Mouse (Mus musculus) C2C12 (cell line): ENCODE data around the gene Stat1. TPM values are rescaled to one million over a fixed set of nuclear protein-coding genes. Genes with fewer than 3 reads are reported as not detected.

Source experiments
- H3K27me3 ChIP-seq: one replicate; pipeline ENCODE4 v1.6.1; 2011; ENCODE audit not compliant: control insufficient read depth, insufficient read depth, insufficient read length
- H3K36me3 ChIP-seq: one replicate; pipeline ENCODE4 v1.6.1; 2011; ENCODE audit not compliant: control insufficient read depth, insufficient read depth
- H3K4me3 ChIP-seq: one replicate; pipeline ENCODE4 v1.5.1; 2011; ENCODE audit warnings: mild to moderate bottlenecking, control low read depth; ENCODE audit not compliant: poor library complexity, insufficient read depth, severe bottlenecking
- H3K79me2 ChIP-seq: one replicate; pipeline ENCODE4 v1.6.1; 2011; ENCODE audit not compliant: control insufficient read depth, insufficient read depth
- H3K79me3 ChIP-seq: one replicate; pipeline ENCODE4 v1.6.1; 2011; ENCODE audit warnings: low read depth, control low read depth
- H3ac ChIP-seq: one replicate; pipeline ENCODE3; 2011; ENCODE audit warnings: low read depth; ENCODE audit not compliant: control insufficient read depth, insufficient read length
- CEBPB ChIP-seq: IDR thresholded peaks from one replicate; pipeline ENCODE4 v1.6.1; 2011; ENCODE audit warnings: low read depth, mild to moderate bottlenecking, control low read depth, moderate library complexity
- CTCF ChIP-seq: IDR thresholded peaks from one replicate; pipeline ENCODE4 v1.5.1; 2011; ENCODE audit not compliant: control insufficient read depth, insufficient read depth, insufficient read length
- FOSL1 ChIP-seq: IDR thresholded peaks from one replicate; pipeline ENCODE4 v1.8.0; 2011; ENCODE audit warnings: mild to moderate bottlenecking, low read length; ENCODE audit not compliant: poor library complexity, insufficient read depth, severe bottlenecking
- MAX ChIP-seq: IDR thresholded peaks from one replicate; pipeline ENCODE4 v1.6.1; 2011; ENCODE audit warnings: mild to moderate bottlenecking, control low read depth
- MYOD1 ChIP-seq: IDR thresholded peaks from one replicate; pipeline ENCODE4 v1.6.1; 2011; ENCODE audit warnings: low read depth; ENCODE audit not compliant: control insufficient read depth, insufficient read length
- MYOG ChIP-seq: IDR thresholded peaks from one replicate; pipeline ENCODE4 v1.6.1; 2011; ENCODE audit not compliant: control insufficient read depth, insufficient read length; ENCODE audit errors: extremely low read depth
- USF1 ChIP-seq: IDR thresholded peaks from one replicate; pipeline ENCODE4 v1.6.1; 2011; ENCODE audit warnings: low read depth, mild to moderate bottlenecking, control low read depth, moderate library complexity
- polyA plus RNA-seq: library from polyadenylated mRNA; unstranded; fragments of >200 nt; fragmentation: generic; extraction: Trizol; gene quantifications from one replicate; pipeline ENCODE4 v1.2.1, GENCODE M21; 2012; ENCODE audit warnings: missing spikeins

Gene Stat1
- polyA plus RNA-seq, 1 experiment, result 8.3 TPM

- TF ChIP-seq MYOG (no peak), MAX (no peak), CEBPB (no peak), FOSL1 (no peak), MYOD1 (no peak), USF1 (no peak), CTCF (no peak)
These were observed 38.8 kb downstream of the Stat1 start for GRCm38 (mm10) chr1:52158040-52158439.

GRCm38 (mm10) chr1:52158490-52159381, 39.5 kb downstream of the Stat1 start:
- H3K4me3 ChIP-seq, result no peak overlapping the region
- H3K79me3 ChIP-seq, result no peaks in the 10 kb centered on the region
- H3K79me2 ChIP-seq, result no peaks in the 10 kb centered on the region
- no peak overlapping the region for H3ac ChIP-seq
- peaks cover 26% of the 10 kb centered on the region for H3K36me3 ChIP-seq
- TF ChIP-seq CEBPB, result no peak
- H3K27me3 ChIP-seq, result no peaks in the 10 kb centered on the region

More at GRCm38 (mm10) chr1:52158040-52158439, 38.8 kb downstream of the Stat1 start:
- Histone ChIP-seq H3K79me3 (no peaks in the 10 kb centered on the region), H3K79me2 (no peaks in the 10 kb centered on the region), H3K4me3 (no peak overlapping the region), H3ac (no peak overlapping the region), H3K36me3 (peaks cover 26% of the 10 kb centered on the region), H3K27me3 (no peaks in the 10 kb centered on the region)

- TF ChIP-seq FOSL1 (no peak), USF1 (no peak), CEBPB (no peak), MAX (no peak), MYOG (no peak), CTCF (no peak), MYOD1 (no peak)
- Histone ChIP-seq H3K4me3 (no peak overlapping the region), H3K79me2 (no peaks in the 10 kb centered on the region), H3K36me3 (peaks cover 17% of the 10 kb centered on the region), H3ac (no peak overlapping the region), H3K79me3 (no peaks in the 10 kb centered on the region), H3K27me3 (no peaks in the 10 kb centered on the region)
These were observed 41.9 kb downstream of the Stat1 start for GRCm38 (mm10) chr1:52161151-52161550.

GRCm38 (mm10) chr1:52163707-52164457, 44.6 kb downstream of the Stat1 start:
- H3K79me2 ChIP-seq, result no peaks in the 10 kb centered on the region
- H3K36me3 ChIP-seq, result peaks cover 12% of the 10 kb centered on the region
- H3K4me3 ChIP-seq, result no peak overlapping the region
- no peaks in the 10 kb centered on the region for H3K27me3 ChIP-seq
- no peak overlapping the region for H3ac ChIP-seq
- no peak for TF ChIP-seq CEBPB
- TF ChIP-seq CTCF, result no peak
- TF ChIP-seq FOSL1, result no peak
- no peak for TF ChIP-seq USF1
- no peak for TF ChIP-seq MAX
- no peak for TF ChIP-seq MYOD1
- no peak for TF ChIP-seq MYOG
- H3K79me3 ChIP-seq, result no peaks in the 10 kb centered on the region

GRCm38 (mm10) chr1:52166652-52167220, 47.5 kb downstream of the Stat1 start:
- no peak overlapping the region for H3ac ChIP-seq
- TF ChIP-seq CEBPB (no peak), USF1 (no peak), CTCF (no peak), MYOD1 (no peak), MAX (no peak), FOSL1 (no peak), MYOG (no peak)
- H3K4me3 ChIP-seq, result no peak overlapping the region
- H3K36me3 ChIP-seq, result peaks cover 12% of the 10 kb centered on the region
- H3K79me3 ChIP-seq, result no peaks in the 10 kb centered on the region
- H3K79me2 ChIP-seq, result no peaks in the 10 kb centered on the region
- no peaks in the 10 kb centered on the region for H3K27me3 ChIP-seq
